Mouse (Mus musculus) ovary, postnatal 14 days (tissue): Measurements from ENCODE around the gene Megf11.

ENCODE experiments used
- DNase-seq: peaks from one replicate; pipeline ENCODE4 v3.0.0; 2022; ENCODE audit warnings: low spot score

Gene Megf11

DNA sequence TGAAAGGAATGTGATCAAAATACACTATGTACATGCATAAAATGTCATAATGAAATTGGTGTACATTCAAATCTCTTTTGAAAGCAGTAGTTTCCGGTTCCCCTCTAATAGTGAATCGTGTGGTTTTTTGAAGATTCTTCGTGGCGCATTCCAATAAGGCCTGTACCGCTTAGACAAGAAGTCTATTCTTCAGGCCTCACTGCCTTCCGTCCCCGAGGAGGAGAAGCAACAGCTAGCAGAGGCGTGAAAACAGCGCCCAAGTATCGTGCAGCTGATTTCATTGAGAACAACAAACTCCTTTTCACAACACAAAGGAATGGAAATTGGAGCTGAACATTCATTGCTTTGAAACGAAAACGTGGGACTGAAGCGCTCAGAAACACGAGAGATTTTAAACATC, 372.6 kb downstream of the Megf11 start:
- no peak for DNase-seq
